Mouse (Mus musculus) naive thymus-derived CD4-positive, alpha-beta T cell, adult 2 months (primary cell): ENCODE results near the gene Atp5b.

Source experiments
- DNase-seq: peaks from one replicate; pipeline ENCODE4 v3.0.0-alpha.2; 2011; ENCODE audit warnings: low read depth

The Atp5b gene

GRCm38 (mm10) chr10:128096693-128097586 lies 13.9 kb downstream of the Atp5b start:
- DNase-seq = peak; percentile 87

- DNase-seq = peak; percentile 70
Observed at GRCm38 (mm10) chr10:128097587-128097971, 14.5 kb downstream of the Atp5b start.

GRCm38 (mm10) chr10:128110103-128110761 lies 27.2 kb downstream of the Atp5b start:
- DNase-seq = no peak

- DNase-seq = no peak
Observed at GRCm38 (mm10) chr10:128111227-128111626, 28.2 kb downstream of the Atp5b start.

- no peak for DNase-seq
Observed at GRCm38 (mm10) chr10:128123833-128124232, 40.8 kb downstream of the Atp5b start.

- no peak for DNase-seq
Observed at GRCm38 (mm10) chr10:128124831-128125230, 41.8 kb downstream of the Atp5b start.

GRCm38 (mm10) chr10:128125951-128126350 lies 42.9 kb downstream of the Atp5b start:
- no peak for DNase-seq

GRCm38 (mm10) chr10:128127497-128127896 lies 44.4 kb downstream of the Atp5b start:
- DNase-seq = no peak

GRCm38 (mm10) chr10:128128143-128128542 lies 45.1 kb downstream of the Atp5b start:
- no peak for DNase-seq

GRCm38 (mm10) chr10:128131297-128131696 lies 48.2 kb downstream of the Atp5b start:
- DNase-seq = no peak

GRCm38 (mm10) chr10:128131812-128132211 lies 48.7 kb downstream of the Atp5b start:
- no peak for DNase-seq

- peak; percentile 42 for DNase-seq
Observed at GRCm38 (mm10) chr10:128133650-128134332, 50.7 kb downstream of the Atp5b start.

GRCm38 (mm10) chr10:128135374-128135773 lies 52.3 kb downstream of the Atp5b start:
- peak; percentile 68 for DNase-seq
